Mouse (Mus musculus) layer of hippocampus, postnatal 14 days (tissue): ENCODE results near the gene Hand2. TPM values are rescaled to one million over a fixed set of nuclear protein-coding genes. Genes with fewer than 3 reads are reported as not detected.

ENCODE experiments used
- DNase-seq, 2 experiments: peaks; one replicate each; pipeline ENCODE4 v3.0.0; 2021 to 2022; ENCODE audit warnings: low spot score in 2 of 2, mixed read lengths in 1 of 2
- total RNA-seq, 2 experiments: library from RNA; stranded (reverse); gene quantifications; 2 replicates each; pipeline ENCODE4 v1.2.3; 2021

The Hand2 gene
- total RNA-seq, 2 experiments from 2014 or later = not detected

DNA sequence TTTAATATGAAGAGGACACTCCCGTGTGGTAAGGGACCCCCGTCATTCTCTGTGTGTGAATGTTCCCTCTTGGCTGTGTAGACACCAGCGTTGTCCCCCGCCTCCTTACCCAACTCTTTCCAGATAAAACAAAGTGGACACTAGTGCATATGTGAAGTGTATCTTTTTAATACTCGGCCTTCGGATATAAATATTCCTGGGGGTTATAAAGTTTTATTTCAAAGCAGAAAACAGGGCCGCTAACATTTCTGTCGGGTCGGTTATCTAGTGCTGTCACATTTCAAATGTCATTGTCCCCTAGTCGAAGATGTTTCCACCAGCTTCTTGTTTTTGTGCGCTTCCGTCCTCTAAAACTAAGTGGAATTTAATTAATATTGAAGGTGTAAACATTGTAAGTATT is 3.3 kb downstream of the Hand2 start:
- no peak for DNase-seq

DNA sequence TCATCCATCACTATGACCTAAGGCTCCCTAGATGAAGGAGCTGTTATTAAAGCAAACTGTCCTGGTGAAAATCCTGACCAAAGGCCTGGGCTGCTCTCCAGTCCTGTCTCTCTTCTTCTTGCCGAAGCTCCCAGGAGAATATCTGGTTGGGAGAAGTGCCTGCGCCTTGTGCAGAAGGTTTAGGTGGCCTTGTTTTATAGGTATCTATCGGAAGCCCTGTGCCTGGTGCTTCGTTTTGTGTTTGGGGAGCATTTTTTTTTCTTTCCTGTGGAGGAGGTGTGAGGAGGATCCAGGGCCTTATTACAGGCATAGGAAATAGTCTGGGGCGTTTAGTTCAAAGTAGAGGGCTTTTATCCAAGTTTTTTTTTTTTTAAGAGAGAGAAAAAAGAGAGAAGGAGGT is 3.9 kb downstream of the Hand2 start:
- no peak for DNase-seq

DNA sequence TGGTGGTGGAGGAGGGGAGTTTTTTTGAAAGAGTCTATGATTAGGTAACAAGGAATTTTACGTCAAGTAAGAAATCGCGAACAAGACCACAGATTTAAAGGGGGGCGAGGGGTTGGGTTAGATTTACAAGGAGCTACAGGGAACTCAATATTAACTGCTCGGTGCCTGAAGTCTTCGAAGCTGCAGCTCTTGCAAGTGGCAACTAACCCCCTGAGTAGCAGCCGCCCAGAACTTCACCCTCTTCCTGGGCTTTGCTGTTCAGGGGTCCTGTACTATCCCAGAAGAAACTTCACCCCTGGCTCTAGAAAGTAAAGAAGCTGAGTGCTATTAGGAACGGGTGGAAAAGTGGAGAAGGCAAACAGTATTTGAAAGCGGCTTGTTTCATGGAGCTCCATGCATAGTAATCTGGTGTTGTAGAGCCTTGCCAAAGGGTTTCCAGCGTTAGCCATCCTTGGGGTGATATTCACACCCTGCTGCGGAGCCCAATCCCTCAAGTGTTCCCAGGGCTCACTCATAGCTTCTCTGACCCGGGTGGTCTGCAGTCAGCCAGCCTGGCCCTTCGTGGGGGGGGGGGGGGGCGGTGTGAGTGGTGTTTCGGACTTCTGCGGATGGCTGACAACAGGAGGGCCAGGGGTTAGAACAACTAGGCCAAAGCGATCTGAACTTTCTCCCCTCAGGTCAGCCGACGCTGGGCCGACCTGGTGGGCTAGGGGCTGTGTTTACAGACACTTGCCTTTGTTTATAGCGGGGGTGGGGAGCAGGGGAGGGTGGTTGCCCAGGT is 4.5 kb downstream of the Hand2 start:
- DNase-seq = no peak

DNA sequence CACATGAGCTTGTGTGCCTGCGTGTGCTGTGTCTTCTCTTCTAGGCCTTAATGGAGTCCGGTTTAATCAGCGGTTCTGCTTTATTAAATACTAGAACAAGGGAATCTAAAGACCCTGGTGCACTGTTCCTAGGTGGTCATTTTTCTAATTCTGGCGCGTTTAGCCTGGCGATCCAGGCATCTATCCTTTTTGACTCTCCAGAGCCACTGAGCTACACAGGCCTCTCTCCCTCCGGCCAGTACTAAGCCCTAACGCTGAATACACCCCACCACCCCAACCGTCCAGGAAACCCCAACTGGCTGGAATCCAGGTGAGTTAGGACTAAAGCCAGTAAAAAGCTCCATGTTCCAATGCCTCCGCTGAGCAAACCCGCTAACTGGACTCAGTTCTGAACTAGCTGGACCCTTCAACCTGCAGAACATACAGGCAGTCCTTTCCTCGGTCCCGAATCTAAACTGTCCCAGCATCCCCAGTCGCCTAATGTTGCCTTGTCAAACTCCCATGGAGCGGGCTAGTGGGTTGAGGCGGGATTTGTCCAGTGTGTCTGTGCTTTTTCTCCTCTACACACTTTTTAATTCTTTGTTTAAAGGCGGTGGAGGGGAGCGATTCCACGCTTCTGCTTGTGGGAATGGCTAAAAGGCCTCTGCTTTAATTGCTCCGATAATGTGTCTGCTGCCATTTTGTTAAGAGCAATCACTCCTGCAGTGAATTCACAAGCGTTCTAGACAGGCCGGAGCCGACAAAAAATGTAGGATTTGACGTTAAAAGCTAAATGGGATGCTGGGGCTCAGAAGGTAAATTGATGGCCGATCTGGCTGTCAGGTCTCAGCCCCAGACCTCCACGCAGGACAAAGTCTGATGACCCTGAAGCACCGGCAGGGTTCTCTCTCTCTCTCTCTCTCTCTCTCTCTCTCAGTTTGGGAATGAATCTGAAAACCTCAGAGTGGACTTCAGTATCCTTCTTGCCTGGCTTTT is 5.6 kb downstream of the Hand2 start:
- DNase-seq = no peak

DNA sequence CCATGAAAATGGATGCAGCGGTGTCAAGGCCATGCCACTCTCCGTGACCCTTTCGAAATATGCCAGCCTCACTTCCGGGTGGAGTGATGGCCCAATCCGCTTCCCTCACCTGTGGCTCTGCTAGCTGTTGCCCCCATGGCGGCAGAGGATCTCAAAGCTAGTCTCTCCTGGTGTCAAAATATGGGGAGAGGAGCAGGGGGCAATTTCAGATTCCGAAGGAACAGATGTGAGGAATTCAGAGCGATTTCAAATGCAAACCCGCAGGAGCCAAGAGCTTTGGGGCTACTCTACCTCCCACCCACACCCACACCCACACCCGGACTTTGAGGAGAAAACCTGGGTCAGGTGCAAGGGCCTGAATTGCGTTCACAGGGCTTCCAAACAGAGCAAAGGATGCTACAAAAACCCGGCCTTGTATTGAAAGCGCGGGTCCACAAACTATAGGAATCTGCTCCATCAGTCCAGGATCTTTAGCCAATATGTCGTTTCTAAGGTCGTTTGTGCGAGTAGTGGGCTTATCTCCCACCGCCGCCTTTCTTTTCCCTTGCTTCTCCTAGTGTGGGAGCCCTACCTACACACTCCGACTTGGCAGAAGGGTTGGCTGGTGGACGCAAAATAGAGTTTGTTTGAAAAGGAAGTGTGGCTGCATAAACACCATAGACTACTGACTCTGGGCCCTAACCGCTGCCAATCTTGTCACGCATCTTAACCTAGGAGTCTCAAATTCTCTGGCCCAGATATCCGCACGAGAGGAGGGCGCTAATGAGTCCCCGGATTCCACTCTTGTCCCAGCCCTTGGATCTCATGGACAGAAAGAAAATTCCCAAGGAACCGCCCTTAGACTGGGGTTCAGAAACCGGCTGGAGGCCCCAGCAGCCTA is 6.7 kb downstream of the Hand2 start:
- no peak for DNase-seq

DNA sequence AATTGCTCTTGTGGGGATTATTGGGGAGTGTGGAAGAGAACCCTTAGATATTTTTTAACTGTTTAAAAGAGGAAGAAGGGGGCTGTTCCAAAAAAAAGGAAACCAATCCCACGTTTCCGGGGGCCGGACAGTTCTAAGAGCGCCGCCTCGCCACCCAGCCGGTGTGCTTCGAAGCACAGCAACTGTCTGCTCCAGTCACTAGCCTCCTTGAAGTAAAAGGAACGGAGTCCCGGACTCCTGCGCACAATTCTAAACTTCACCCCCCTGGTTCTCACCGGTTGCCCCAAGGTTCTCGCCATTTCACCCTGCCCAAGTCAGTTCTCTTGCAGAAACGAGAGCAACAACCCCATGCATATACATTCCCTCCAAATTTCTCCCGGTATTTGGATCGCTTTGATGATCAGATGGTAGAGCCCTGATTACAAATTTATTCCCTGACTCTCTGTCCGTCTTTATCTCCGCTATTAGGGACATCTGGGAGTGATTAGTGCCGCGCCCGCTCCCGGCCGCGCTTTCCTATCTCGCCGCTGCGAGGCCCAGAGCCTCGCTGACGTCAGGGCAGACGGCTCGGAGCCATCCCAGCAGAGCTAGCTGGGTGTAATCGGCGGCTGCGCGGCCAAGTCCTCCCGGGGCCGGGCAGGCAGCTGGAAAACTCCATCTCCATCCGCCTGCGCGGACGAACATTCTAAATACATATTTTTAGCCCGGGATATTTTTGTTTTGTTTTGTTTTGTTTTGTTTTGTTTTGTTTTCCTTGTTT is 7.6 kb downstream of the Hand2 start:
- no peak for DNase-seq

DNA sequence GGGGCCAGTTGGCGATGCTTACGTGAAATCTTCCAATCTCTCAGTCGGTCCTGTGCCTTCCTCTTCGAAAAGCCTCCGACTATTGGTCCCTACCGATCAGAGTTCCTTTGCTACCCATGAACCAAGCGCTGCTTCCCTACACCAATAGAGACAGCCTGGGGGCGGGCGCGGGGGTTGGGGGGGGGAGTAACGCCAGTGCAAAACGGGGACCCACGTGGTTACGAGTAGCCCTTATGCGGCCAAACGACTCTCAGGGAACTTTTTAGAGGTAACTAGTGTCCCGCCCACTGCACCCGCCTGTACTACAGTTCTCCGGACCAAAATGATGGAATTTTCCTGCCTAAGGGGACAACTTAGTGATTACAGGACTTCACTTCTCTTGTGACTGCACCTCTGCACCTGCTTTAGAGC is 8.2 kb downstream of the Hand2 start:
- no peak for DNase-seq

DNA sequence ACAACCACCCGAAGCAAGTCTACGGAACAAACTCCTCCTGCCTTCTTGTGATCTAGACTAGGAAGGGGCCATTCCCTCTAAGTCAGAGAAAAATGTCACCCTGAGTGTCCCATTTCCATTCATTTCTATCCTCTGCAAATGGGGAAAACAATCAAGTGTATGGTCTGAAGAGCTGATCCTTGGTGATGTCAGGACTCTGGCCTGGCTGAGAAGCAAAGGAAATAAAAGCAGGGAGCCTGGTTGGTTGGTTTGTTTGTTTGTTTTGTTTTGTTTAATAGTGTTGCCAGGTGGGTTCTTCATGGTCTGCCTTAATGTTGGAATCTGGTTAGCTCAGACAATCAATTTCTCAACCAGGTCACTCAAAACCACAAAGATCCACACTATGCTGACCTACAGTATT is 9.3 kb downstream of the Hand2 start:
- no peak for DNase-seq

DNA sequence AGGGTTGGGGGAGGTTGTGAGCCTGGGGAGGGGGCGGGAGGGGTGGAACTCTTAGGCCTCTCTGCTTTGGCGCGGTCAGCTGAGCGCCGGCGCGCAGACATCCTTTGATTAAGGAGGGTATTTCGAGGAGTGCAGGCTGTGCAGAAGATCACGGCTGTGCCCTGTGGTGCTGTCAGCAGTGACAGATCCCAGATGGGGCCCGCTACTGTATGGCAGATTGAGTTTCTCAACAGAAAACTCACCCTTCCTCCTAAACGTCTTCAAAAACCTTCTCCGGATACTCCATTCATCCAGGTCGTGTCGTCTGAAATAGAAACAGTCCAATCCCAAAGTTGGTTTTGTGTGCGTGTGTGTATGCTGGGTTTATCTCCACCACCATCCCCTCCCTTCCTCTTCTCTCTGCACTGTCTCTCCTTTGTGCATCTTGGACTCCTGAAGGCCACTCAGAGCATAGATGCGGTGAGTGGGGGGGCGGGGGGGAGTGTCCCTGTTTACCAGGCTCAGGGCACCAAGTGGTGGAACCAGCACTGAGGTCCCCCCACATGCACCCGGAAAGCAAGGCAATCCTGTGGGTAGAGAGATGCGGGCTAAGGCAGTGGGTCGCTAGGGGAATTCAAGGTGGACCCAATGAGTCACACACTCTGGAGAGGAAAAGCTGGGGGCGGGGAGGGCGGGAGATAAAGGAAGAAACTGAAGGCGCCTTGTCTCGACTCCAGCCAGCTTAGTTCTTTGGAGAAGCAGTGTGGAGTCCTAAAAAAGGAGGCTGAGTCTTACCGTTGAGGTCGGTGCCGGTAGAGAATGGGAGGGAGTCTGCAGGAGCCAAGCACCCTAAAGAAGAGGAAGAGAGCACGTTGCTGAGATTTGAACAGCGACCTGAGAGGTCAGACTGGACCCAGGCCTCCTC is 11.2 kb downstream of the Hand2 start:
- no peak for DNase-seq

DNA sequence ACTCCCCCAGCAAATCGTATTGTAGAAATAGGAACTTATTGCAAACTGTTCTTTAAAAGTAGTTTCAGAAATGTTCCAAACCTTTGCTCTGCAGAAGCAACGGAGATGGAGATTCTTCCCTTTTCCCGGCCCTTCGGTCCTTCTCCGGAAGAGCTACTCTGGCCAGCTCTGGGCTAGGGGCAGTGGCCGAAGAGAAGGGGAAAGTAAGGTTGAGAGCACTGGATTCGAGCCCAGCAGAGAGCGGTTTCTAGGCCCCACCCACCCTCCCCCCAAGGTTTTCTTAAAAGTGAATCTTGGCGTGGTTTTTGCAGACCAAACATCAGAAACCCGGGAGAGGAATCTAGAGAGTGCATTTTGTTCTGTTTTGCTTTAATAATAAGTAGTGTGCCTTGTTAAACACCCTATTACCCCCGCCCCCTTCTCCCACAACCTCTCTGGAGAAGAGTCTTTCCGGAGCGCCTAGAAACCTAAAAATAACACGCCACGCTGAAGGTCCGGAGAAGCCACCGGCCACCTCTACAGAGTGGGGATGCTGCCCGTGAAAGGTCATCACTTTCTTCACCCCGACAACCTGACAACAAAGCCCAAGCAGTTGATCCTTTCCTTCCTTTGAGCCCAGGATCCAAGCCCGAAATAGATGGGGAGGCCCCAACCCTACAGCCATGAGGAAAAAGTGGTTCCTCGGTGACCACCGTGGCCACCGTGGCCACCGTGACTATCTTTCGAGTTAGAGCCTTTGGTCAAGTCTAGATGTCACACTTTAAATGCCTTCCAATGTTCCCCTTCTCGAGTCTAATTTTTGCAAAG is 12.1 kb downstream of the Hand2 start:
- DNase-seq = no peak

DNA sequence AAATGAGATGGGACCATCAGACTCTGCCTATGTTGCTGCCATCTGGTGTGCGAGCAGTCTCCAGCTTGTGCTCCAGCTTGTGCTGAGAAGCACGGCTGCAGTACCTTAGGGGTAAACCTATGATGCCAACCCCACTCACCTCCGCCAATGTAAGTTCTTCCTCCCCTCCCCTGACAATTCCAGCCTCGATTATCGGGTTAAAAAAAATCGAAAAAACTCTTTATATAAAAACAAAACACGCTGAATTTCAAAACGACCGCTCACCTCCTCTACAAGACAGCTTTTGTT is 12.6 kb downstream of the Hand2 start:
- DNase-seq = no peak

DNA sequence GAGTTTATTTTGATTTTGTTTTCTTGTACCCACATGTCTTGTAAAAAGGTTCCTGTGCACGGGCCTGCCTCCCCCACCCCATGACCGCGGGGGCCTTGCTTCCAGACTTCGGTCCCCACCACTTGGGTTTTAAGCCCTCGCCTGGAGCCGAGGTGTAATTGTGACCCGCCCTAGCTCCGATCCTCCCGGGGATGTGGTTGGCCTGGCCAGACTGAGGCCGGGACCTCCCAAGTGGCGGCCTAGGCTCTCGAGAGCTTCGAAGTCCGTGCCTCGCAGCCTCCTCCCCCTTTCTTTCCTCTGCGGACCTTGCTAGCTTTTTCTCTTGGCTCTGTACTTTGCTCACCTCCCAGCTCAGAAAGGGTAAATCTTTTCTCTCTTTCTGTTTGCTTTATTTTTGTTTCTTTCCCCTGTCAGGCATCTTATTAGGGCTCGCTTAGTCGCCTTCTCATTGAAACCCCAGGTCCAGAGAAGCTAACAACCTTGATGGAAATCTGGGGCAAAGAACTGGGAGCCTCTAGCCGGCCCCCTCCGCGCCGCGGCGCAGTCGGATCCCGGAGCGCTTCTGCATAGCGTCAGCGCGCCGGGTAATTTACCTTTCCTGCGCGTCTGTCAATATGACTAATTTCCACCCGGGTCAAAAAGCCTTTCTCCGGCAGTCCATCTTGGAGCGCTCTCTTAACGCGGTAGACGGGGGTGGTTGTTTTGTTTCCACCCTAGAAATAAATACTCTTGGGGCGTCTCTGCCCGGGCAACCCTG is 13.2 kb downstream of the Hand2 start:
- no peak for DNase-seq

DNA sequence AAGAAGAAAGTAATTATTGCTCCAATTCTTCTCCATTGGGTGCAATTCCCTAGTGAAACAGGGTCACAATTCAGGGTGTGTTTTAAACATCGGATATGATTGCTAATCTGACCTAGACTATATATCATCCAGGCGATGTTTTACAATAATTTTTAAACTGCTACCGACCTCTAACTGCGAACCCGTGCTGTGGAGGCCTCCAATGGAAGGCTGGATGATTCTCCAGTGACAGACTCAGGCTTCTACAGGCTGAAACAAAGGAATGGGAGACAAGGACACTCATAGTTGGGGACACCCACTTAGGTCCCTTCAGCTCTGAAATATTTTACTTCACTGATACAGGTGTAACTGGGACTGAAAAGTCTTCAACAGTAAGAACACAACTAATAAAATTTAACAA is 13.9 kb downstream of the Hand2 start:
- DNase-seq = no peak

DNA sequence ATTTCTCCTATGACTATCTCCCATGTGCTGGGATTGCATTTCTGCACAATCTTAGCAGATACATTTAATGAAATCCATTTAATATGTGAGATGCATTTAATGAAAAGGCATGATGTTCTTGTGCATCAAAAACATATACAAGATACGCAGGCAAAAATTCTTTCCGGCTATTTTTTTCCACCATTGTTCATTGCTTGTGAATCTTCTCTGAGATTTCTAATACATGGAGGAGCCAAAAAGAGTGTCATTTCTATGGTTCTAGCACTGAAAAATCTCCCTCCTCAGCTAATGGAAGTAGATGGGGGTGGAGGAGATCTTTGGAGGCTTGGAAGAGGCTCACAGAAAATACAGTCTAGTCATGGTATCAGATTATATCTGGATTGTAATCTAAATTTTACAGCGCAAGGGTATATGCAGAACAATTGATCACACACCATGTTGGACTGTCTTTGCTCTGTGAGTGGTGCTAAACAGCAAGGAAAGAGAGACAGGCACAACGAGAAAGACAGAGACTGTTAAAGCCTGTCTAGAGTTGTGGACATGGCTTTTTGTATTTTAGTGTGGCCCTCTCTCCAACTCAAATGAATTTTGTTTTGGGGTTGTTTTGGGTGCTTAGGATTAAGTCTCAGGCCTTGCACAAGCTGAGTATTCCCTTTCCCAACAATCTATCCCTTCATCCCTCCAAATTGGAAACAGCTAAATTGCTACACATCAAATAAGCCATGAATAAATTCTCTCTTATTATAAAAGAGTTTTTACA is 16.7 kb downstream of the Hand2 start:
- DNase-seq = no peak

DNA sequence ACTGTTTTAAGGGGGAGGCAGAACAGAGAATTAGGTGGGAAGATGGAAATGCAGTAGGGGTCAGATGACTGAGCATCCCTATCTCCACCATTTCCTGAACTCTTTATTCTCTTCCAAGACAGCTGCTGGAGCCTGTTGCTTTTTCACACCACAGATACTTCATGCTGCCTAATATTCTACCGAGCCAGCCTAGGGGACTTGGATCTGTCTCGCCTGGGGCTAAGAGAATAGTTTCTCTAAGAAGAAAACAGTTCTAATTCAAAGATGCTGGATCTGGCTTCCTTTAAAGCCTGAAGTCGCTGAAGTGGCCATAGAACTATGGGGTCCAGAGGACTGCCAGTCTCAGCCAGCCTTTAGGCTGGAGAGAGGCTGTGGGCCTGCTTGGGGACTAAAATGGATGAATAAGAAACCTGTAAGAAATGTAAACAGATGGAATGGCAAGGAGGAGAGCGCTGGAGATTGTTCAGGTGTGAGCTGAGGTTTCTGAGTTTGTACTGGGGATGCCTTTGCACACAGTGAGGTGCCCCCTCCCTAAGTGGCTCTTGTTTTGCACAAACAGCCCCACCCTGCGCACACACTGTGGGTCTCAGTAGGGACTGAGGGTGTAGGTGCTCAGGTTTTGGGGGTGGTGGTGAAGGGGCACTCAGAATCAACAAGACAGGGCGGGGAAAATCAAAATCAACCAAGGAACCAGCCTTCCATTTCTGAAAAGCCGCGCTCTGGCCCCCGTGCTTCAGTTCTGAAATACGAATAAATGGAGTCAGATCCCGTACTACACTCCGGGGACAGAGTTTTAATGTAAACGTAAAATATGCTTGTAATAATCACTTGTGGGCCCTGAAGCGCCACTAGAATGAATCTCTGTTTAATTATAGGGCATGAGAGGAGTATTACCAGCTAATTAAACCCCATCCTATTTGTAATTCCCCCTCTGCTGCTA is 19.2 kb downstream of the Hand2 start:
- DNase-seq = no peak

DNA sequence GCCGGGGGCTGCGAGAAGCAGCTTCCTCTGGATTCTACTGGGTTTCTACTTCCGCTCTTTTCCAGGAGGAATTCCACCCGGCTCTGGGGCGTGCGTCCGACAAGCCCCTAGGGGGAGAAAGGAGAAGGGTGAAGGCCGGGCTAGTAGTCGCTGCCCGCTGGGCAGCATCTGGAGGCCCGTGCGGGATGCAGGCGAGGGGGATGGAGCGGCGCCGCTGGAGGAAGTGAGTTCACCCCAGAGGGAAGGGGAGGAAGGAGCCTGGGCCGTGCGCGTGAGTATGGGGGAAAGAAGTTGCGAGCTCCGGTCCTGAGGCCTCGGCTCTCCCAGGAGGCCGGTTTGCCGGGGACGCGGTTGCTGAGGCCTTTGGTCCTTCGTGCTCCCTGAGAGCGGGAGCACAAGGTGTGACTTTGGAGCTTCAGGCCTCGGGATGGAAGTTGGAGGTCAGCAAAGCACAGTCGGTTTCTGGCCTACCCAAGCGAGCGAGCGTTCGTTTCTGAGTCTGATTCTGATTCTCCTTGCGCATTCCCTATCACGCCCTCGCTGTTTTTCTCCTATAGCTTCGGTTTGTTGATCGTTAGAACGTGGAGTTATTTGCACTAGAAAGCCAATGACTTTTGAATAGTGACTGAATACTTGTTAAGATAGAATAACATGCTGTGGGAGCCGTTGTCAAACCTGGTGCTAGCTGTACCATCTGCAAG is 20.2 kb downstream of the Hand2 start:
- DNase-seq = no peak
